Mouse (Mus musculus) neural tube, embryonic 11.5 days (tissue): ENCODE results near the gene Tyms. TPM values are rescaled to one million over a fixed set of nuclear protein-coding genes. Genes with fewer than 3 reads are reported as not detected.

Experiments used
- ATAC-seq: fragments of 200-750 bp; cut with Nextera tagmentation; 2 replicates; pipeline ENCODE4 v1.8.0; 2017; ENCODE audit warnings: moderate number of reproducible peaks, mild to moderate bottlenecking, moderate TSS enrichment, moderate library complexity; ENCODE audit not compliant: insufficient read depth, low FRiP score, low TSS enrichment
- DNase-seq: peaks from one replicate; pipeline ENCODE4 v3.0.0-alpha.2; 2015; ENCODE audit warnings: low spot score
- H3K27ac ChIP-seq: fragments of 300-500 bp; sonication (generic); 2 replicates; pipeline ENCODE4 v1.5.1; 2014; ENCODE audit warnings: low read depth, mild to moderate bottlenecking, low read length
- H3K27me3 ChIP-seq: fragments of 300-500 bp; sonication (generic); 2 replicates; pipeline ENCODE4 v1.6.1; 2014; ENCODE audit warnings: mild to moderate bottlenecking, low read length, mixed read lengths; ENCODE audit not compliant: control insufficient read depth, insufficient read depth
- H3K36me3 ChIP-seq: fragments of 300-500 bp; sonication (generic); 2 replicates; pipeline ENCODE4 v1.6.1; 2014; ENCODE audit warnings: mild to moderate bottlenecking, low read length, moderate library complexity, mixed read lengths; ENCODE audit not compliant: control insufficient read depth, insufficient read depth
- H3K4me1 ChIP-seq: fragments of 300-500 bp; sonication (generic); 2 replicates; pipeline ENCODE4 v1.6.1; 2014; ENCODE audit warnings: low read length, mixed read lengths; ENCODE audit not compliant: control insufficient read depth, insufficient read depth
- H3K4me2 ChIP-seq: fragments of 300-500 bp; sonication (generic); 2 replicates; pipeline ENCODE4 v1.6.1; 2014; ENCODE audit warnings: low read depth, mild to moderate bottlenecking, moderate library complexity
- H3K4me3 ChIP-seq: fragments of 300-500 bp; sonication (generic); 2 replicates; pipeline ENCODE4 v1.5.1; 2014; ENCODE audit warnings: low read depth, low read length
- H3K9ac ChIP-seq: fragments of 300-500 bp; sonication (generic); 2 replicates; pipeline ENCODE4 v1.6.1; 2014; ENCODE audit warnings: mild to moderate bottlenecking, low read length
- H3K9me3 ChIP-seq: fragments of 300-500 bp; sonication (generic); 2 replicates; pipeline ENCODE4 v1.6.1; 2016; ENCODE audit warnings: low read length; ENCODE audit not compliant: control insufficient read depth
- WGBS: fragments of 180-500 bp; shearing (Covaris S2); extraction: QIAGEN DNeasy Blood & Tissue Kit; methylation state at CpG from one replicate; pipeline ENCODE4 v1.1.7; 2014; 5-methylcytosine and 5-hydroxymethylcytosine counted together
- polyA plus RNA-seq: library from polyadenylated mRNA; unstranded; fragments of >200 nt; fragmentation: Nextera tagmentation; extraction: Ambion mirVana; gene quantifications from 2 replicates; pipeline ENCODE4 v1.2.1, GENCODE M21; 2014

Tyms gene
- polyA plus RNA-seq: 247 and 248 TPM in 2 replicates

DNA sequence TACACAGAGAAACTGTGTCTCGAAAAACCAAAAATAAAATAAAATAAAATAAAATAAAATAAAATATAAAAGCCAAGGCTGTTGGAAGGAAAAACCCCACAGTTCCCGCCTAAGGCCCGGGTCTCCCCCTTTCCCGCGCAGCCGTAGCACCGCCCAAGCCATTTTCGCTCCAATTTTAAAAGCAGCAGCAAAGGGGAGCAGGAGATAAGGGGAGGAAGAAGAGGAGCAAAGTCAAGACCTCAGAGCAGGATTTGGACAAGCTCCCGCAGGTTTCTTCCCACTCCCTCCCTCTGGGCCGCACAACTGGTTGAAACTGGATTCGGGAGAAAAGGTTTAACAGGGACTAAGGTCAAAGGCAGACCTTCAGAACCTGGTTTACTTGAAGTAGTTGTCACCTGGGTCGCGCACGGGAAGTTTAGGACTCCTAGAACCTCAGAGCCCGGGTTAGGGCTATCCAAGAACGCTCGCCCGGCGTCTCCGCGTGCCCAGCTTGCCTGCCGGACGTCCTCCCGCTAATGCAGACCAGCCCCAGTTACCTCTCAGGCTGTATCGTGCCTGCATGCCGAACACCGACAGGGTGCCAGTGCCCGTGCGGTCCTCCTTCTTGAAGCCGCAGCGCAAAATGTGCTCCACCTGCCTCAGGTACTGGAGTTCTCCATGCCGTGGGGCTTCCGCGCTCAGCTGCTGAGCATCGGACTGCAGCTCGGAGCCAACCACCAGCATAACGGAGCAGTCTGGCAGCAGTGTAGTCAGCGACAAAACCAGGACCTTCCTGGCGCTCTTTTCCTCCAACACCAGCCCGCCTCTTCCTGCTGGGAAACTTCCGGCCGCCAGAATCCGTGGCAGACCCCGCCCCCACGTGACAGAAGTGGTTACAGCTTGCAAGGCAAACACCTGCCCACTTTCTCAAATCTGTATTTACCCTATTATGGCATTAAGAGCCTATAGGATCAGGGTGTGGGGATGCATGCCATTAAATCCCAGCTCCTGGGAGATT, at the start of gene Tyms:
Gene Tyms, minus strand, starts transcription at position 793 of the 997 bp plus-strand sequence.
- no peaks in the 10 kb centered on the region for H3K27me3 ChIP-seq
- ATAC-seq: peak; percentile 81
- H3K9me3 ChIP-seq: no peaks in the 10 kb centered on the region
- H3K27ac ChIP-seq: peak within 1 kb of the TSS; percentile 60; the same call in 1 of the 2 replicates
- H3K9ac ChIP-seq: peak within 1 kb of the TSS; percentile 80
- peaks cover 7% of the 10 kb centered on the region; the same call in 1 of the 2 replicates for H3K36me3 ChIP-seq
- H3K4me1 ChIP-seq: peaks cover 6% of the 10 kb centered on the region; the same call in 1 of the 2 replicates
- WGBS: 2% methylated on average over 45 of the region's 45 CpGs
- H3K4me2 ChIP-seq: peak within 1 kb of the TSS; percentile 79
- DNase-seq: peak; percentile 88
- H3K4me3 ChIP-seq: peak within 1 kb of the TSS; percentile 61

DNA sequence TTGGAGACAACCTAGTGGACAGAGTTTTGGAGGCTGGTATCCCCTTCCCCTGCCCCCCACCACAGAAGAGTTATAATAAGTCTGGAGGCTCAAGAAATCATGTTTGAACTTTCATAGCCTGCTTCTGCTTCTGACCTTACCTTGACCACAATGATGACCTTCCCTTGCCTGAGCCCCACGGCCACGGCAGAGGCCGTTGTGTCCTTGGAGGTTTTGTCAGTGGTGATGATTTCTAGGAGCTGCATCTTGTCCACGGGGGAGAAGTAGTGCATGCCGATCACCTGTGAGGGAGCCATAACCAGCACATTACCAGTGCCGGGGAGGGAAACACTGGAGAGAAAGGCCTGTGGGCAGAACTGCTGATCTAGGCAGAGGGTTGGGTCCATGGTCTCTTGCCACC, 49.1 kb upstream of the Tyms start:
- Histone ChIP-seq H3K36me3 (peaks cover 15% of the 10 kb centered on the region), H3K27ac (no peak overlapping the region), H3K27me3 (no peaks in the 10 kb centered on the region), H3K4me3 (no peak overlapping the region), H3K4me1 (no peaks in the 10 kb centered on the region), H3K4me2 (no peak overlapping the region), H3K9me3 (no peaks in the 10 kb centered on the region), H3K9ac (no peak overlapping the region)
- no peak for DNase-seq
- ATAC-seq: no peak
- WGBS: 93% methylated on average over 6 of the region's 6 CpGs

DNA sequence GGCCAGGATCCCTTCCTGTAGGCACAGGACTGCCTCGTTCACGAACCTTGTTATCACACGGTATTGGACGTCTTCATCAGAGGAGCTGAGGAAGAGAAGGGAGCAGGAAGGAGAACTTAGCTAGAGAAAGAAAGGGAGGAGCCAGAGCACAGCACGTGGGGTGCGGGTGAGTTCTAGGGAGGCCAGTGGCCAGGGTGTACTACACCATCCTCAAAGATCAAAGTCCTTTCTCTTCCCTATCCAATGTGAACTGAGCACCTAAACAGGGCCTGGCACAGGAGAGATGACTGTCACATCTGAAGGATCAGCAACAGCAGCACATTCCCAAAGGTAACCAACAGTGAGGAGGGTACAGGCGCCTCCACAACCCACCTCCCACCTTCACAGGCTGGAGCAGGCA, 46.7 kb upstream of the Tyms start:
- Histone ChIP-seq H3K9me3 (no peaks in the 10 kb centered on the region), H3K4me2 (no peak overlapping the region), H3K9ac (no peak overlapping the region), H3K4me1 (no peaks in the 10 kb centered on the region), H3K4me3 (no peak overlapping the region), H3K27me3 (no peaks in the 10 kb centered on the region; the same call in 1 of the 2 replicates), H3K36me3 (peaks cover 17% of the 10 kb centered on the region), H3K27ac (no peak overlapping the region)
- 89% methylated on average over 7 of the region's 7 CpGs for WGBS
- DNase-seq (no peak), ATAC-seq (no peak)

DNA sequence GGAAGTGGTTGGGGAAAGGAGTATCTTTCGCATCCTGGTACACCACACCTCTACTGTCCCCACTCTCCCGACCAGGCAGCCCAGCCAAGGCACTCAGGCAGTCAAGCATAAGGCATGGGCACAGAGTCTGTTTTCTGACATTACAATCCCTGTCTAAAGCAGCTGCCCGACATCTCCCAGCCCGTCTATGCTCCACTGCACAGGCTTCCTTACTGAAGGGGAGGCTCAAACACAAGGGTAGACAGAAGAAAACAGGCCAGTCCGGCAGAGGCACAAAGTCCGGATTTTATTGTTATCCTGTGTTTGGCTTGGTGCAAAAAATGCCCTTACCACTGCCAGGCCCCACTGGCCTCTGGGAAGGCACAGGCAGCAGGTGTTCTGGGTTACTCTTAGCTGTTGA, 45.7 kb upstream of the Tyms start:
- no peak for ATAC-seq
- Histone ChIP-seq H3K27ac (no peak overlapping the region), H3K4me1 (no peaks in the 10 kb centered on the region), H3K4me3 (no peak overlapping the region), H3K4me2 (no peak overlapping the region), H3K9ac (no peak overlapping the region), H3K27me3 (peaks cover 4% of the 10 kb centered on the region), H3K36me3 (peaks cover 17% of the 10 kb centered on the region), H3K9me3 (no peaks in the 10 kb centered on the region)
- DNase-seq: no peak
- WGBS: 94% methylated on average over 6 of the region's 6 CpGs

DNA sequence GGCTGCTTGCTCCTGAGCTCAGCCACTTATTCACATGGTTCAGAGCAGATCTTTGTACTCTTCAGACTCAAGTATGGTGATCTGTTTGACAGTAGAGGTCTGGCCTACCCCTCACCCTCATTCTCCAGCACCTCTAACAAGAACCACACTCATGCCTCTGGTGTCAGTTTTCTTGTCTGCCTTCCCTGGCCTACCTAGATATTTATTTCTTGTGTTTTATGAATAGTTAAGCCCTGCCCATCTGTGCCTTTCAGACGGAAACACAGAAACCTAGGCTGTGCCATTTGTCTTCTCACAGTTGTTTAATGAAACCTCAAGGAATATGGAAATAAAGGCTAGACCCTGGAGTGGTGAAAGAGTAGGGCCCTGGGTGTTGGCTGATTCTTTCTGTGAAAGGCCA, 44.6 kb upstream of the Tyms start:
- no peak overlapping the region for H3K27ac ChIP-seq
- WGBS: 86% methylated on average over 1 of the region's 1 CpGs
- no peak overlapping the region for H3K4me3 ChIP-seq
- H3K27me3 ChIP-seq: peaks cover 12% of the 10 kb centered on the region
- DNase-seq: no peak
- no peak overlapping the region for H3K4me2 ChIP-seq
- H3K9ac ChIP-seq: no peak overlapping the region
- peaks cover 17% of the 10 kb centered on the region for H3K36me3 ChIP-seq
- no peaks in the 10 kb centered on the region for H3K9me3 ChIP-seq
- H3K4me1 ChIP-seq: no peaks in the 10 kb centered on the region
- ATAC-seq: no peak

DNA sequence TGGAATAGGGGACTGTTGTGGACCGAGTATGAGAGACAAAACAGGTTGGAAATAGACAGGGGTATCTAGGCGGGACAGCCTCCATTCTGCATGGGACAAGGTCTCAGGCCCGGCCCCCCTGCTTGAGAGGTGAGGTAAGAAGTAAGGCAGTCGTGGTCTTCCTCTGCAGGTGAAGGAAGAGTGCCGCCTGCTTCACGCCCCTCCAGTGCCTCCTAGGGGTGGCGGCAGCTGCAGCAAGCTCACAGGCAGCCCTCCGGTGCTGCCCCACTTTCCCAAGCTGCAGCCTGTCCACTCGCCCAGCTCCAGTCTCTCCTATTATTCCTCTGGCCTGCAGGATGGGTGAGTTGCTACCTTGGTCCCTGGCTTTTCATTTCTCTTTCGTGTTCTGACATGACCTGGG, 42.3 kb upstream of the Tyms start:
- Histone ChIP-seq H3K9ac (no peak overlapping the region), H3K4me1 (peaks cover 10% of the 10 kb centered on the region), H3K4me3 (no peak overlapping the region), H3K27me3 (peaks cover 16% of the 10 kb centered on the region), H3K9me3 (no peaks in the 10 kb centered on the region), H3K4me2 (no peak overlapping the region), H3K27ac (no peak overlapping the region), H3K36me3 (peaks cover 15% of the 10 kb centered on the region)
- WGBS: 22% methylated on average over 10 of the region's 10 CpGs
- DNase-seq (peak; percentile 40), ATAC-seq (no peak)

DNA sequence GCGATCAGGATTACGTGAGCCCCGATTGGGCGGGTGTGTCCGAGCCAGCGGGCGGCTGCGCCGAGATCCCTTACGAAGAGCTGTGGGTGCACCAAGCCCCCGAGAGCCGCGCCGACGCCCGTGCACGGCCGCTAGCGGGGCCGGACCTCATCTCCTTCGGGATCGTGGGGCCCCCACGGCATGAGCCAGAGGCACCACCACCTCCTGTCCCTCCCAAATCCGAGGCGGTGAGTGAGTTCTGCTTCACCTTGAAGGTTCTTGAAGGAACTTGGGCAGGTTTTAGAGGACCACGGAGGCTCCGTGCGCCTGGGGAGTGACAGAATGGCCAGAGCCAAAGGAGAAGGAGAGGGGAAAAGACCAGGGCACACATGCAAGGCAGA, 41.3 kb upstream of the Tyms start:
- Histone ChIP-seq H3K36me3 (peaks cover 6% of the 10 kb centered on the region; the same call in 1 of the 2 replicates), H3K4me3 (peak overlapping the region; percentile 42), H3K4me2 (peak overlapping the region; percentile 83), H3K27me3 (peaks cover 16% of the 10 kb centered on the region), H3K9ac (peak overlapping the region; percentile 11), H3K27ac (no peak overlapping the region), H3K9me3 (no peaks in the 10 kb centered on the region), H3K4me1 (peaks cover 19% of the 10 kb centered on the region)
- ATAC-seq (no peak), DNase-seq (peak; percentile 31)
- 1% methylated on average over 28 of the region's 28 CpGs for WGBS

DNA sequence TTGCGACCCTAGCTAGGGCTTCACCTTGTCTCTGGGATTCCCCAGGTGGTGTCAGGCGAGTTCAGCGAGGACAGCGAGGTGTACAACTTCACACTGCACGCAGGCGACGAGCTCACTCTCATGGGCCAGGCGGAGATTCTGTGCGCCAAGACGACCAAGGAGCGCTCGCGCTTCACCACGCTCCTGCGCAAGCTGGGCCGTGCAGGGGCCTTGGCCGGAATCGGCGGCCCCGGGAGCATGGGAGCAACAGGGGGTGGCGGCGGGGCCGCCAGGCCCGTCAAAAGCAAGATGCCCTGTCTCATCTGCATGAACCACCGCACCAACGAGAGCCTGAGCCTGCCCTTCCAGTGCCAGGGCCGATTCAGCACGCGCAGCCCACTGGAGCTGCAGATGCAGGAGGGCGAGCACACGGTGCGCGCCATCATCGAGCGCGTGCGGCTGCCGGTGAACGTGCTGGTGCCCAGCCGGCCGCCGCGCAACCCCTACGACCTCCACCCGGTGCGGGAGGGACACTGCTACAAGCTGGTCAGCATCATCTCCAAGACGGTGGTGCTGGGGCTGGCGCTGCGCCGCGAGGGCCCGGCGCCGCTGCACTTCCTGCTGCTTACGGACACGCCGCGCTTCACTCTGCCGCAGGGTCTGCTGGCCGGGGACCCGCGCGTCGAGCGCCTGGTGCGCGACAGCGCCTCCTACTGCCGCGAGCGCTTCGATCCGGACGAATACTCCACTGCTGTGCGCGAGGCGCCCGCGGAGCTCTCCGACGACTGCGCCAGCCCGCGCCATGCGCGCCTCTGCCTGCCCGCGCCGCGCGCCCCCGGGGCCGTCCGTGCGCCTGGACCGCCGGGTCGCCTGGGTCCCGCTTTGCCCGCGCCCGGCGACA, 40.7 kb upstream of the Tyms start:
- Histone ChIP-seq H3K9me3 (no peaks in the 10 kb centered on the region), H3K27me3 (peaks cover 16% of the 10 kb centered on the region), H3K4me3 (peak overlapping the region; percentile 42), H3K4me2 (peak overlapping the region; percentile 83), H3K27ac (no peak overlapping the region), H3K36me3 (0 out of 2 replicates have a peak, but pooled peaks cover 2% of the 10 kb centered on the region), H3K9ac (peak overlapping the region; percentile 64), H3K4me1 (peaks cover 21% of the 10 kb centered on the region)
- WGBS: under 1% methylated on average over 103 of the region's 103 CpGs
- DNase-seq (peak; percentile 91), ATAC-seq (peak; percentile 62; the same call in 1 of the 2 replicates)
